Mouse (Mus musculus): ENCODE measurements at regions not wholly inside any gene's neighbourhood (a gene's known extent, or its start where the extent isn't known, plus 50 kb on each side); places are given as distances from the start of the nearest gene placed in this dataset.

- DNase-seq (ENCODE audit: low spot score) (peak; percentile 90), ATAC-seq (ENCODE audit: low FRiP score, low read depth) (peak; percentile 82)
- Histone ChIP-seq H3K27ac (replicated peaks; ENCODE audit: low read depth, low read length) (peak overlapping the region; percentile 69), H3K4me1 (ENCODE audit: control insufficient read depth, insufficient read depth, low read length) (peaks cover 22% of the 10 kb centered on the region), H3K4me3 (replicated peaks; ENCODE audit: low read length) (peak overlapping the region; percentile 44), H3K4me2 (replicated peaks; ENCODE audit: low read depth, low read length, severe bottlenecking) (peak overlapping the region; percentile 65), H3K36me3 (ENCODE audit: control insufficient read depth, insufficient read depth, low read length) (no peaks in the 10 kb centered on the region), H3K9ac (ENCODE audit: low read depth, low read length, severe bottlenecking) (peak overlapping the region; percentile 67), H3K9me3 (ENCODE audit: control insufficient read depth, low read length) (no peaks in the 10 kb centered on the region), H3K27me3 (ENCODE audit: control insufficient read depth, insufficient read depth, low read length) (peaks cover 9% of the 10 kb centered on the region; the same call in 1 of the 2 replicates)
- 6% methylated on average over 19 of the region's 19 CpGs for WGBS
- no peak for TF ChIP-seq POLR2A (IDR thresholded peaks at IDR 0.05; ENCODE audit: borderline replicate concordance, extremely low read depth, insufficient read depth, insufficient read length)
These were observed 137.6 kb upstream of the Slc24a2 start for GRCm38 (mm10) chr4:87367732-87368412.

- H3K4me1 ChIP-seq (ENCODE audit: control insufficient read depth, insufficient read depth, low read length): no peaks in the 10 kb centered on the region
- no peaks in the 10 kb centered on the region for H3K9me3 ChIP-seq (ENCODE audit: control insufficient read depth, low read length)
- WGBS: 11% methylated on average over 6 of the region's 6 CpGs
- TF ChIP-seq POLR2A (IDR thresholded peaks at IDR 0.05; ENCODE audit: borderline replicate concordance, extremely low read depth, insufficient read depth, insufficient read length): no peak
- H3K27me3 ChIP-seq (ENCODE audit: control insufficient read depth, insufficient read depth, low read length): no peaks in the 10 kb centered on the region
- DNase-seq (ENCODE audit: low spot score): peak; percentile 49
- no peaks in the 10 kb centered on the region for H3K36me3 ChIP-seq (ENCODE audit: control insufficient read depth, insufficient read depth, low read length)
- no peak overlapping the region for H3K4me3 ChIP-seq (replicated peaks; ENCODE audit: low read length)
- peak; percentile 26; the same call in 1 of the 2 replicates for ATAC-seq (ENCODE audit: low FRiP score, low read depth)
- H3K4me2 ChIP-seq (replicated peaks; ENCODE audit: low read depth, low read length, severe bottlenecking): no peak overlapping the region
- H3K27ac ChIP-seq (replicated peaks; ENCODE audit: low read depth, low read length): no peak overlapping the region
- H3K9ac ChIP-seq (ENCODE audit: low read depth, low read length, severe bottlenecking): no peak overlapping the region
These were observed 131.9 kb upstream of the Slc24a2 start for GRCm38 (mm10) chr4:87362201-87362600.

GRCm38 (mm10) chr4:87359483-87359882 lies 129.2 kb upstream of the Slc24a2 start:
- no peaks in the 10 kb centered on the region for H3K4me1 ChIP-seq (ENCODE audit: control insufficient read depth, insufficient read depth, low read length)
- no peak for ATAC-seq (ENCODE audit: low FRiP score, low read depth)
- no peak for TF ChIP-seq POLR2A (IDR thresholded peaks at IDR 0.05; ENCODE audit: borderline replicate concordance, extremely low read depth, insufficient read depth, insufficient read length)
- H3K4me2 ChIP-seq (replicated peaks; ENCODE audit: low read depth, low read length, severe bottlenecking): no peak overlapping the region
- H3K27ac ChIP-seq (replicated peaks; ENCODE audit: low read depth, low read length): no peak overlapping the region
- WGBS: 24% methylated on average over 9 of the region's 9 CpGs
- H3K9me3 ChIP-seq (ENCODE audit: control insufficient read depth, low read length): no peaks in the 10 kb centered on the region
- H3K4me3 ChIP-seq (replicated peaks; ENCODE audit: low read length): no peak overlapping the region
- H3K9ac ChIP-seq (ENCODE audit: low read depth, low read length, severe bottlenecking): no peak overlapping the region
- DNase-seq (ENCODE audit: low spot score): no peak
- no peaks in the 10 kb centered on the region for H3K27me3 ChIP-seq (ENCODE audit: control insufficient read depth, insufficient read depth, low read length)
- no peaks in the 10 kb centered on the region for H3K36me3 ChIP-seq (ENCODE audit: control insufficient read depth, insufficient read depth, low read length)

GRCm38 (mm10) chr4:87359004-87359403 lies 128.7 kb upstream of the Slc24a2 start:
- H3K4me1 ChIP-seq (ENCODE audit: control insufficient read depth, insufficient read depth, low read length): no peaks in the 10 kb centered on the region
- 91% methylated on average over 3 of the region's 3 CpGs for WGBS
- H3K9ac ChIP-seq (ENCODE audit: low read depth, low read length, severe bottlenecking): no peak overlapping the region
- no peak for ATAC-seq (ENCODE audit: low FRiP score, low read depth)
- H3K27me3 ChIP-seq (ENCODE audit: control insufficient read depth, insufficient read depth, low read length): no peaks in the 10 kb centered on the region
- no peak for TF ChIP-seq POLR2A (IDR thresholded peaks at IDR 0.05; ENCODE audit: borderline replicate concordance, extremely low read depth, insufficient read depth, insufficient read length)
- DNase-seq (ENCODE audit: low spot score): no peak
- no peak overlapping the region for H3K4me3 ChIP-seq (replicated peaks; ENCODE audit: low read length)
- no peak overlapping the region for H3K27ac ChIP-seq (replicated peaks; ENCODE audit: low read depth, low read length)
- H3K4me2 ChIP-seq (replicated peaks; ENCODE audit: low read depth, low read length, severe bottlenecking): no peak overlapping the region
- no peaks in the 10 kb centered on the region for H3K9me3 ChIP-seq (ENCODE audit: control insufficient read depth, low read length)
- no peaks in the 10 kb centered on the region for H3K36me3 ChIP-seq (ENCODE audit: control insufficient read depth, insufficient read depth, low read length)

GRCm38 (mm10) chr4:87332968-87333367 lies 102.7 kb upstream of the Slc24a2 start:
- Histone ChIP-seq H3K9ac (ENCODE audit: low read depth, low read length, severe bottlenecking) (no peak overlapping the region), H3K27ac (replicated peaks; ENCODE audit: low read depth, low read length) (no peak overlapping the region), H3K36me3 (ENCODE audit: control insufficient read depth, insufficient read depth, low read length) (no peaks in the 10 kb centered on the region), H3K4me2 (replicated peaks; ENCODE audit: low read depth, low read length, severe bottlenecking) (no peak overlapping the region), H3K9me3 (ENCODE audit: control insufficient read depth, low read length) (no peaks in the 10 kb centered on the region), H3K4me3 (replicated peaks; ENCODE audit: low read length) (no peak overlapping the region), H3K4me1 (ENCODE audit: control insufficient read depth, insufficient read depth, low read length) (no peaks in the 10 kb centered on the region), H3K27me3 (ENCODE audit: control insufficient read depth, insufficient read depth, low read length) (no peaks in the 10 kb centered on the region)
- WGBS: 75% methylated on average over 2 of the region's 2 CpGs
- DNase-seq (ENCODE audit: low spot score) (no peak), ATAC-seq (ENCODE audit: low FRiP score, low read depth) (no peak)
- TF ChIP-seq POLR2A (IDR thresholded peaks at IDR 0.05; ENCODE audit: borderline replicate concordance, extremely low read depth, insufficient read depth, insufficient read length): no peak

Data from limb, embryonic 14.5 days (tissue).